Mouse (Mus musculus) neural tube, embryonic 12.5 days (tissue): Measurements from ENCODE around the gene Stab1. TPM values are rescaled to one million over a fixed set of nuclear protein-coding genes. Genes with fewer than 3 reads are reported as not detected.

Experiments used
- ATAC-seq: fragments of 200-750 bp; cut with Nextera tagmentation; 2 replicates; pipeline ENCODE4 v1.8.0; 2017; ENCODE audit warnings: low read depth, mild to moderate bottlenecking, moderate TSS enrichment, moderate library complexity; ENCODE audit not compliant: low FRiP score
- H3K27ac ChIP-seq: fragments of 300-500 bp; sonication (generic); 2 replicates; pipeline ENCODE4 v1.5.1; 2016
- H3K27me3 ChIP-seq: fragments of 300-500 bp; sonication (generic); replicated peaks from 2 replicates; pipeline ENCODE4 v1.6.1; 2016; ENCODE audit warnings: mild to moderate bottlenecking
- H3K36me3 ChIP-seq: fragments of 300-500 bp; sonication (generic); 2 replicates; pipeline ENCODE4 v1.6.1; 2016; ENCODE audit warnings: mild to moderate bottlenecking
- H3K4me1 ChIP-seq: fragments of 300-500 bp; sonication (generic); 2 replicates; pipeline ENCODE4 v1.6.1; 2016
- H3K4me2 ChIP-seq: fragments of 300-500 bp; sonication (generic); replicated peaks from 2 replicates; pipeline ENCODE4 v1.6.1; 2016; ENCODE audit warnings: mild to moderate bottlenecking
- H3K4me3 ChIP-seq: fragments of 300-500 bp; sonication (generic); 2 replicates; pipeline ENCODE4 v1.5.1; 2016
- H3K9ac ChIP-seq: fragments of 300-500 bp; sonication (generic); 2 replicates; pipeline ENCODE4 v1.6.1; 2016; ENCODE audit warnings: mild to moderate bottlenecking
- H3K9me3 ChIP-seq: fragments of 300-500 bp; sonication (generic); 2 replicates; pipeline ENCODE4 v1.6.1; 2016; ENCODE audit warnings: mild to moderate bottlenecking
- WGBS: fragments of 180-500 bp; shearing (Covaris S2); methylation state at CpG from one replicate; pipeline ENCODE4 v1.1.7; 2016; 5-methylcytosine and 5-hydroxymethylcytosine counted together
- polyA plus RNA-seq: library from polyadenylated mRNA; unstranded; fragments of >200 nt; fragmentation: Nextera tagmentation; extraction: Ambion mirVana; gene quantifications from 2 replicates; pipeline ENCODE4 v1.2.1, GENCODE M21; 2016

Gene Stab1
- polyA plus RNA-seq, 1 experiment from 2014 or later: 26.0 TPM

DNA sequence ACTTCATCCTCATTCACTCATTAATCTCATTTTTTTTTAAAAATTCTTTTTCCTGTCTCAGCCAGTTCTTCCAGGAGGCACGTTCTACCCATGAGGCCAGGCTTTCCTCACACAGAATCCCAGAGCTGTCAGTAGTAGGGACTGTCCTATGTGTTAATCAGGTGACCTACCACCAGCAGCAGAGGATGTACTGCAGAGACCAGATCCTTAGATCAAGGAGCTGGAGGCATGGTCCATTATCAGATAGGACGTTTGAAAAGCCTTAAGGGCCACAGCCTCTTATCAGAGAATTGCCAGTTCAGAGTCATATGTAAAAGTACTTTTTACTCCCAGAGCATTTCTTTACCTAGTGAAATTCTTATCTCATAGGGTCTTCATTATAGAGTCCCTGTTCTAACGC, 54.4 kb downstream of the Stab1 start:
- Histone ChIP-seq H3K4me1 (no peaks in the 10 kb centered on the region), H3K4me3 (no peak overlapping the region), H3K27ac (no peak overlapping the region), H3K9ac (no peak overlapping the region), H3K4me2 (no peak overlapping the region), H3K27me3 (no peaks in the 10 kb centered on the region), H3K36me3 (peaks cover 74% of the 10 kb centered on the region), H3K9me3 (no peaks in the 10 kb centered on the region)
- no peak for ATAC-seq
- WGBS: 84% methylated on average over 3 of the region's 3 CpGs

DNA sequence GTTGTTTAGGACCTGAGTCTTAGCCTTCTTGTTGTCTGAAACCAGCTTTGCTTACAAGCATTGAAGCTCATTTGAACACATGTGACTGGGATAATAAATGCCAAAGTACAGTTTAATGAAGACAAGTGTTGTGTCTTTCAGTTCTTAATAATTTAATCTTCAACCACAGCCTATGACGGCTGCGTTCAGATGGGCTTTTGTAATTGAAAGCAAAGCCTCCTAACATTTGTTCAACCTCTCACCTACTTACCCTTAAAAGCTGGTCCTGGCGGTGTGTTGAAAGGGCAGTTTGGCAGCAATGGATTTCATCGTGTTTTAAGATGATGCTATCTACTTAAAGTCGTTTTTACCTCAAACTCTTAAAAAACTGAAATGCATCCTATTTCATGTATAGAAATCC, 56.3 kb downstream of the Stab1 start:
- ATAC-seq: no peak
- 89% methylated on average over 5 of the region's 5 CpGs for WGBS
- Histone ChIP-seq H3K9me3 (no peaks in the 10 kb centered on the region), H3K27ac (no peak overlapping the region), H3K9ac (no peak overlapping the region), H3K4me2 (no peak overlapping the region), H3K27me3 (no peaks in the 10 kb centered on the region), H3K36me3 (peaks cover 73% of the 10 kb centered on the region), H3K4me3 (no peak overlapping the region), H3K4me1 (no peaks in the 10 kb centered on the region)

DNA sequence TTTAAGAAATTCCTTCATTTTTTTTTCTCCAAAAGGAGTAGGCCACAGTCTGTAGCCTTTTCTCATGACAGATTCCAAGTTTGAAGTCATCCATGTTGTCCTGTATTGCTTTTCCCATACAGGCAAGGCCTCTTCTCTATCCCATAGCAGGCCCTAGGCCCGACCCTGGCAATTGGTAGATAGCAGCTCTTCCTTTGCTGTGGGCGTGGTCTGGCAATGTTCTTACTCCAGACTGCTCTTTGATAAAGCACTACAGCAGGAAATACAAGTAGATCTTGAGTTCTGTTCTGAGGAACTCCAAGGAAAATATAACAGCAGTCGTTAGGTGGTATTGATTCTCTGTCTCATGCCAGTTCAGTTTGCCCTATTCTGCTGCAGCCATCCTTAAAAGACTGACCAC, 57.8 kb downstream of the Stab1 start:
- no peaks in the 10 kb centered on the region for H3K4me1 ChIP-seq
- no peak overlapping the region for H3K4me2 ChIP-seq
- WGBS: 87% methylated on average over 3 of the region's 3 CpGs
- H3K4me3 ChIP-seq: no peak overlapping the region
- no peak overlapping the region for H3K27ac ChIP-seq
- peaks cover 75% of the 10 kb centered on the region for H3K36me3 ChIP-seq
- H3K9ac ChIP-seq: no peak overlapping the region
- no peaks in the 10 kb centered on the region for H3K9me3 ChIP-seq
- H3K27me3 ChIP-seq: no peaks in the 10 kb centered on the region
- no peak for ATAC-seq

DNA sequence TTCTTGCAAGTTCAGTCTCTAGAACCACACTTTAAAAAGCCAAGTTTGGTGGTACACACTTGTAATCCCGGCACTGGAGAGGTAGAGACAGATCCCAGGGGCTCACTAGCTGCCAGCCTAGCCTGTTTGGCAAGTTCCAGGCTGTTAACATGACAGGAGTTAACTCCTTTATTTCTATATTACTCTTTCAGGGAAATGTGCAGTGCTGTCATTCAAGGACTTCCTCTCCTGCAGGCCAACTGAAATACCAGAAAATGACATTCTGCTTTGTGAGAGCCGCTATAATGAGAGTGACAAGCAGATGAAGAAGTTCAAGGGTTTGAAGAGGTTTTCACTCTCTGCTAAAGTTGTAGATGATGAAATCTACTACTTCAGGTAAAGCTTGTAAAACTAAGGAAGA, 63.3 kb downstream of the Stab1 start:
- no peak for ATAC-seq
- no peaks in the 10 kb centered on the region for H3K27me3 ChIP-seq
- H3K4me3 ChIP-seq: no peak overlapping the region
- WGBS: 92% methylated on average over 2 of the region's 2 CpGs
- no peaks in the 10 kb centered on the region for H3K9me3 ChIP-seq
- no peak overlapping the region for H3K4me2 ChIP-seq
- H3K27ac ChIP-seq: no peak overlapping the region
- peaks cover 67% of the 10 kb centered on the region for H3K36me3 ChIP-seq
- H3K4me1 ChIP-seq: no peaks in the 10 kb centered on the region
- no peak overlapping the region for H3K9ac ChIP-seq

DNA sequence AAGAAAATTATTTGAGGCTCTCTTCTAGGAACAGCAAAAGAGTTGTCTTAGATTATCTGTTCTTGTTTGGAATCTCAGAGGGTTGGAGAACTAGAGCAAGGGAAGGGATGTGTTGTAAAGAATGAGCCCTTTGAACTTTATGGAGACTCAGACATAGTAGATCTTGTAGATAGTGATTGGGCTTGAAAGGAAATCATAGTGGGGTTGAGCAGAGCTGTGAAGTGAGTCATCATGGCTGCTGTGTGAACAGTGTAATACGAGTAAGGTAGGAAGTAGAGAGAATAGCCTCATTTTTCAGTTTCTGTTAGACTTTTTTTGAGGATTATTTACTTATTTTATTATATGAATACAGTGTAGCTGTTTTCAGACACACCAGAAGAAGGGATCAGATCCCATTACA, 78.5 kb downstream of the Stab1 start:
- no peak overlapping the region for H3K4me3 ChIP-seq
- no peak overlapping the region for H3K9ac ChIP-seq
- peaks cover 78% of the 10 kb centered on the region for H3K36me3 ChIP-seq
- no peaks in the 10 kb centered on the region for H3K27me3 ChIP-seq
- WGBS: 79% methylated on average over 1 of the region's 1 CpGs
- H3K4me2 ChIP-seq: no peak overlapping the region
- no peaks in the 10 kb centered on the region for H3K4me1 ChIP-seq
- no peak for ATAC-seq
- H3K27ac ChIP-seq: no peak overlapping the region
- no peaks in the 10 kb centered on the region for H3K9me3 ChIP-seq

Other genes starting within 250 kb of the Stab1 start
- gene Itih3, start 244.9 kb downstream of the Stab1 start, polyA plus RNA-seq: 0.09 and 0.24 TPM in 2 replicates
- 0.06 TPM in 1 of 2 replicates, not detected in the other for gene Itih1, start 225.4 kb downstream of the Stab1 start, polyA plus RNA-seq
- 17.7 and 19.3 TPM in 2 replicates for gene Nek4, start 217.3 kb downstream of the Stab1 start, polyA plus RNA-seq
- 59.0 and 65.4 TPM in 2 replicates for gene Glt8d1, start 167.2 kb downstream of the Stab1 start, polyA plus RNA-seq
- gene Spcs1, start 167.0 kb downstream of the Stab1 start, polyA plus RNA-seq: 299 and 309 TPM in 2 replicates
- 179 and 184 TPM in 2 replicates for gene Pbrm1, start 149.5 kb downstream of the Stab1 start, polyA plus RNA-seq
- 68.0 and 79.4 TPM in 2 replicates for gene Gnl3, start 149.5 kb downstream of the Stab1 start, polyA plus RNA-seq
- gene Smim4, start 39.7 kb downstream of the Stab1 start, polyA plus RNA-seq: 79.5 and 80.5 TPM in 2 replicates
- gene Nt5dc2, start 37.6 kb downstream of the Stab1 start, polyA plus RNA-seq: 437 and 462 TPM in 2 replicates
- 44.2 and 62.0 TPM in 2 replicates for gene Tnnc1, start 39.7 kb upstream of the Stab1 start, polyA plus RNA-seq
- 419 and 436 TPM in 2 replicates for gene Nisch, start 48.3 kb upstream of the Stab1 start, polyA plus RNA-seq
- gene Sema3g, start 49.2 kb upstream of the Stab1 start, polyA plus RNA-seq: 1.6 and 1.9 TPM in 2 replicates
- 12.4 and 13.9 TPM in 2 replicates for gene Phf7, start 82.7 kb upstream of the Stab1 start, polyA plus RNA-seq
- gene Bap1, start 82.8 kb upstream of the Stab1 start, polyA plus RNA-seq: 108 and 121 TPM in 2 replicates
- 4.7 and 5.1 TPM in 2 replicates for gene Dnah1, start 155.3 kb upstream of the Stab1 start, polyA plus RNA-seq
- 57.9 and 60.7 TPM in 2 replicates for gene Capn7, start 168.0 kb upstream of the Stab1 start, polyA plus RNA-seq